Mouse (Mus musculus) E14TG2a.4 (cell line): ENCODE measurements around the gene Mast2.

Experiments used
- CTCF ChIP-seq: conservative IDR thresholded peaks from 2 replicates; pipeline ENCODE4 v1.5.1; 2014; ENCODE audit warnings: low read length
- NANOG ChIP-seq: IDR thresholded peaks from 2 replicates; pipeline ENCODE4 v1.6.1; 2014; ENCODE audit warnings: borderline replicate concordance, low read length, mixed read lengths

GRCm38 (mm10) chr4:116293296-116293695, 170.7 kb downstream of the Mast2 start:
- TF ChIP-seq CTCF (no peak), NANOG (no peak)
